Mouse (Mus musculus): Measurements from ENCODE around the gene Ier2.

- TF ChIP-seq CTCF (IDR thresholded peaks at IDR 0.05; ENCODE audit: extremely low read depth, insufficient read depth, insufficient read length, insufficient replicate concordance), result no peak
- no peak for TF ChIP-seq POLR2A (IDR thresholded peaks at IDR 0.05; ENCODE audit: low read depth, low read length)
These were observed 40.4 kb upstream of the Ier2 start for GRCm38 (mm10) chr8:84702963-84703465.

Measured in spleen, adult 2 months (tissue).